Mouse (Mus musculus) limb, embryonic 11.5 days (tissue): ENCODE results near the gene Slc25a38. TPM values are rescaled to one million over a fixed set of nuclear protein-coding genes. Genes with fewer than 3 reads are reported as not detected.

Experiments used
- ATAC-seq: fragments of 200-750 bp; cut with Nextera tagmentation; 2 replicates; pipeline ENCODE4 v1.8.0; 2017; ENCODE audit warnings: low read depth; ENCODE audit not compliant: insufficient number of reproducible peaks, low FRiP score, low TSS enrichment
- DNase-seq: peaks from one replicate; pipeline ENCODE4 v3.0.0-alpha.2; 2015; ENCODE audit warnings: low spot score
- H3K27ac ChIP-seq: fragments of 300-500 bp; sonication (generic); replicated peaks from 2 replicates; pipeline ENCODE4 v1.5.1; 2014; ENCODE audit warnings: low read depth, mild to moderate bottlenecking, low read length
- H3K27me3 ChIP-seq: fragments of 300-500 bp; sonication (generic); 2 replicates; pipeline ENCODE4 v1.6.1; 2014; ENCODE audit warnings: mild to moderate bottlenecking, low read length, mixed read lengths; ENCODE audit not compliant: control insufficient read depth, insufficient read depth
- H3K36me3 ChIP-seq: fragments of 300-500 bp; sonication (generic); 2 replicates; pipeline ENCODE4 v1.6.1; 2014; ENCODE audit warnings: mild to moderate bottlenecking, low read length, moderate library complexity, mixed read lengths; ENCODE audit not compliant: control insufficient read depth, insufficient read depth
- H3K4me1 ChIP-seq: fragments of 300-500 bp; sonication (generic); 2 replicates; pipeline ENCODE4 v1.6.1; 2014; ENCODE audit warnings: low read length, mixed read lengths; ENCODE audit not compliant: control insufficient read depth, insufficient read depth
- H3K4me2 ChIP-seq: fragments of 300-500 bp; sonication (generic); 2 replicates; pipeline ENCODE4 v1.6.1; 2014; ENCODE audit warnings: low read depth, mild to moderate bottlenecking, moderate library complexity; ENCODE audit not compliant: severe bottlenecking
- H3K4me3 ChIP-seq: fragments of 300-500 bp; sonication (generic); 2 replicates; pipeline ENCODE4 v1.5.1; 2014; ENCODE audit warnings: low read depth, low read length
- H3K9ac ChIP-seq: fragments of 300-500 bp; sonication (generic); 2 replicates; pipeline ENCODE4 v1.6.1; 2014; ENCODE audit warnings: mild to moderate bottlenecking, low read length
- H3K9me3 ChIP-seq: fragments of 300-500 bp; sonication (generic); 2 replicates; pipeline ENCODE4 v1.6.1; 2016; ENCODE audit warnings: low read length; ENCODE audit not compliant: control insufficient read depth
- WGBS: fragments of 180-500 bp; shearing (Covaris S2); extraction: QIAGEN DNeasy Blood & Tissue Kit; methylation state at CpG from one replicate; pipeline ENCODE4 v1.1.7; 2014; 5-methylcytosine and 5-hydroxymethylcytosine counted together
- polyA plus RNA-seq: library from polyadenylated mRNA; unstranded; fragments of >200 nt; fragmentation: Nextera tagmentation; extraction: Ambion mirVana; gene quantifications from 2 replicates; pipeline ENCODE4 v1.2.1, GENCODE M21; 2014

Slc25a38 gene
- polyA plus RNA-seq, 1 experiment from 2014 or later: 38.7 TPM

- H3K36me3 ChIP-seq: peaks cover 16% of the 10 kb centered on the region
- no peak overlapping the region for H3K4me2 ChIP-seq
- H3K4me3 ChIP-seq: no peak overlapping the region
- H3K4me1 ChIP-seq: no peaks in the 10 kb centered on the region
- WGBS: 86% methylated on average over 11 of the region's 11 CpGs
- no peak for ATAC-seq
- no peaks in the 10 kb centered on the region for H3K9me3 ChIP-seq
- no peak overlapping the region for H3K27ac ChIP-seq
- no peak overlapping the region for H3K9ac ChIP-seq
- H3K27me3 ChIP-seq: no peaks in the 10 kb centered on the region
- no peak for DNase-seq
These were observed 25.3 kb downstream of the Slc25a38 start for GRCm38 (mm10) chr9:120135454-120135853.

- no peaks in the 10 kb centered on the region for H3K36me3 ChIP-seq
- no peaks in the 10 kb centered on the region for H3K4me1 ChIP-seq
- no peaks in the 10 kb centered on the region for H3K27me3 ChIP-seq
- no peak overlapping the region for H3K4me3 ChIP-seq
- ATAC-seq (no peak), DNase-seq (peak; percentile 87)
- WGBS: 17% methylated on average over 4 of the region's 4 CpGs
- H3K9ac ChIP-seq: no peak overlapping the region
- no peaks in the 10 kb centered on the region for H3K9me3 ChIP-seq
- H3K4me2 ChIP-seq: no peak overlapping the region
- H3K27ac ChIP-seq: no peak overlapping the region
These were observed 30.5 kb downstream of the Slc25a38 start for GRCm38 (mm10) chr9:120140652-120141051.

- DNase-seq: no peak
- Histone ChIP-seq H3K27ac (no peak overlapping the region), H3K27me3 (no peaks in the 10 kb centered on the region), H3K9me3 (no peaks in the 10 kb centered on the region), H3K9ac (no peak overlapping the region), H3K4me2 (no peak overlapping the region), H3K36me3 (no peaks in the 10 kb centered on the region), H3K4me1 (no peaks in the 10 kb centered on the region), H3K4me3 (no peak overlapping the region)
- WGBS: 87% methylated on average over 13 of the region's 13 CpGs
- ATAC-seq: no peak
These were observed 34.3 kb downstream of the Slc25a38 start for GRCm38 (mm10) chr9:120144474-120144873.

GRCm38 (mm10) chr9:120149222-120149828, 39.2 kb downstream of the Slc25a38 start, which contains the start of gene Mobp:
Mobp (plus strand) TSS chr9:120149707.
- 81% methylated on average over 11 of the region's 11 CpGs for WGBS
- no peak within 1 kb of the TSS for H3K4me2 ChIP-seq
- no peak within 1 kb of the TSS for H3K4me3 ChIP-seq
- H3K4me1 ChIP-seq: no peaks in the 10 kb centered on the region
- no peak within 1 kb of the TSS for H3K9ac ChIP-seq
- H3K36me3 ChIP-seq: no peaks in the 10 kb centered on the region
- no peaks in the 10 kb centered on the region for H3K9me3 ChIP-seq
- ATAC-seq (no peak), DNase-seq (no peak)
- no peaks in the 10 kb centered on the region for H3K27me3 ChIP-seq
- no peak within 1 kb of the TSS for H3K27ac ChIP-seq

GRCm38 (mm10) chr9:120151152-120151551, 41.0 kb downstream of the Slc25a38 start:
- Histone ChIP-seq H3K9me3 (no peaks in the 10 kb centered on the region), H3K4me1 (no peaks in the 10 kb centered on the region), H3K27me3 (no peaks in the 10 kb centered on the region), H3K36me3 (no peaks in the 10 kb centered on the region), H3K27ac (no peak overlapping the region), H3K4me3 (no peak overlapping the region), H3K4me2 (no peak overlapping the region), H3K9ac (no peak overlapping the region)
- 93% methylated on average over 5 of the region's 5 CpGs for WGBS
- no peak for ATAC-seq
- no peak for DNase-seq

GRCm38 (mm10) chr9:120151906-120152399, 41.8 kb downstream of the Slc25a38 start:
- 83% methylated on average over 12 of the region's 12 CpGs for WGBS
- no peaks in the 10 kb centered on the region for H3K27me3 ChIP-seq

GRCm38 (mm10) chr9:120158047-120158446, 47.9 kb downstream of the Slc25a38 start:
- Histone ChIP-seq H3K4me3 (no peak overlapping the region), H3K36me3 (no peaks in the 10 kb centered on the region), H3K9me3 (no peaks in the 10 kb centered on the region), H3K9ac (no peak overlapping the region), H3K4me2 (no peak overlapping the region), H3K27ac (no peak overlapping the region), H3K4me1 (no peaks in the 10 kb centered on the region), H3K27me3 (no peaks in the 10 kb centered on the region)
- ATAC-seq: no peak
- 59% methylated on average over 4 of the region's 4 CpGs for WGBS
- DNase-seq: no peak

More at GRCm38 (mm10) chr9:120151906-120152399, 41.8 kb downstream of the Slc25a38 start:
- Histone ChIP-seq H3K4me3 (no peak overlapping the region), H3K36me3 (no peaks in the 10 kb centered on the region), H3K9ac (no peak overlapping the region), H3K4me1 (no peaks in the 10 kb centered on the region), H3K27ac (no peak overlapping the region), H3K9me3 (no peaks in the 10 kb centered on the region), H3K4me2 (no peak overlapping the region)
- ATAC-seq (no peak), DNase-seq (no peak)

- DNase-seq (no peak), ATAC-seq (no peak)
- Histone ChIP-seq H3K4me1 (no peaks in the 10 kb centered on the region), H3K27ac (no peak overlapping the region), H3K9me3 (no peaks in the 10 kb centered on the region), H3K27me3 (peaks cover 2% of the 10 kb centered on the region; the same call in 1 of the 2 replicates), H3K9ac (no peak overlapping the region), H3K4me2 (no peak overlapping the region), H3K4me3 (no peak overlapping the region), H3K36me3 (no peaks in the 10 kb centered on the region)
- WGBS: 89% methylated on average over 16 of the region's 16 CpGs
These were observed 53.7 kb downstream of the Slc25a38 start for GRCm38 (mm10) chr9:120163862-120164261.

GRCm38 (mm10) chr9:120167826-120168225, 57.7 kb downstream of the Slc25a38 start:
- Histone ChIP-seq H3K36me3 (no peaks in the 10 kb centered on the region), H3K27me3 (peaks cover 2% of the 10 kb centered on the region; the same call in 1 of the 2 replicates), H3K4me1 (no peaks in the 10 kb centered on the region), H3K9me3 (no peaks in the 10 kb centered on the region), H3K27ac (no peak overlapping the region), H3K4me2 (no peak overlapping the region), H3K4me3 (no peak overlapping the region), H3K9ac (no peak overlapping the region)
- DNase-seq: no peak
- no peak for ATAC-seq
- WGBS: 65% methylated on average over 11 of the region's 11 CpGs
